Mouse (Mus musculus) erythroid progenitor cell, adult 5-6 weeks (primary cell): ENCODE results near the gene Nat9. TPM values are rescaled to one million over a fixed set of nuclear protein-coding genes. Genes with fewer than 3 reads are reported as not detected.

Experiments
- ATAC-seq: replicated peaks from 2 replicates; pipeline ENCODE4 v1.8.0; 2016; ENCODE audit warnings: moderate number of reproducible peaks, mild to moderate bottlenecking, moderate TSS enrichment, inconsistent platforms; ENCODE audit not compliant: poor library complexity, low FRiP score, severe bottlenecking
- total RNA-seq, 2 experiments: library from RNA; stranded (forward) in 1 of 2; stranded (reverse) in 1 of 2; fragments of 150-400 nt in 1 of 2; fragments of 186-747, 209-891 nt in 1 of 2; gene quantifications; 2 replicates each; pipeline versions ENCODE4 v1.2.3 to v1.2.4; 2015 to 2017; ENCODE audit warnings: low replicate concordance in 2 of 2

The Nat9 gene
- total RNA-seq, 2 experiments from 2014 or later: 2.3 to 9.2 TPM

DNA sequence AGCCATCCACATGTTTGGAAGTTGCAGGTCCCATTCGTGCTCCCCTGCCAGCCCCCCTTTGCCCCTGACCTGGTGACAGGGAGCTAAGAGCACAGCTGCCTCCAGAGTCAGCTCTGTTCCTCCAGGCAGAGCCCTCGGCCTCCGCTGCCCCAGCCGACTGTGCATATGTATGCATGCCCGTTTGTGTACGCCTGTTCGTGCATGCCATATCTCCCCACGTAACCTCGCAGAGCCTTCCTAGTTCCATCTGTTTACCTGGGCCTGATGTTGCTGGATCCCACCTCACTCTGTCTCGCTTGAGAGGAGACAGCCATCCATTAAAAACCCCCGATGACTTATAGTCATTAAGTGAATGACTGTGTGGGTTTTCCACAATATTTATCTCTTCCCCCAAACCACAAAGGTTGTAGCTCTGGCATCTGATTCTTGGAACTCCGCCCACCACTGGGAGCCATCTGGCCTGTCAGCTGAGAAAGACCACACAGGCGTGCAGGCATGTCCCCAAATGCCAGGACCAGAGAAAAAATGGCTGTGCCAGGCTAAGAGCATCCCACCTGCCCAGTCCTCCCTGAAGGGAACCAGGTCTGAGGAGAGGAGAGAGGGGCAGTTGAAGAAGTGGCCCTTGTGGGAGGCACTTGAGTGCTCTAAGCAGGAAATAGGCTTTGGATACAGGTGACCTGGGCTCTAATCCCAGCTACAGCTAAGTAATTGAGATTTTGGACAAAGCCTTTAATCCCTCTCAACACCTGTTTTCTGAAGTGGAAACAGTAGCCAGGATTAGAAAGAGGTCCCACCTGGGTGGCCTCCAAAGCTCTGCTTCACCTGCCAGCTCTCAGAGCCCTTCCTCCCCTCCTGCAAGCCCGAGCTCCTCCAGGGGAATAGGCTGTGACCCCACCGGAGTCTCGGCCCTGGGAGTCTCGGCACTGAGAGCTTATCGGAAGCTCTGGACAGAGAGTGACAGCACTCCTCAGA, 30.1 kb upstream of the Nat9 start:
- ATAC-seq: no peak

DNA sequence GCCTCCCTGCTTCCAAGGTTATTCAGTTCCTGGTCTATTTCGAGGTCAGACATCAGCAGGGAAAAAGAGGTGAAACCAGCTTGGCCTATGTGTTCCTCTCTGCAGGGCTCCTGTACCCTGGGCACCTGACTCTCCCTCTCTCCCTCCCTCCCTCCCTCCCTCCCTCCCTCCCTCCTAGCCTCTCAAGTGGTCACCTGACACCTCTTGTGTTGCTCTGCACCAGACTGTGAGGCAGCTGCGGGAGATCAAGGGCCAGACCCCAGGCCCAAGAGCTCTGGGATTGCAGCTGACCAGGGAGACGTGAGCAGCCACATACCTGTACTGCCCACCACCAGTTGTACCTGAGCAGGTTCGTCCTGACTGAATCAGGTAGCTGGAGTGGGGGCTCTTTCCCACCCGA, 27.5 kb upstream of the Nat9 start:
- ATAC-seq: no peak

DNA sequence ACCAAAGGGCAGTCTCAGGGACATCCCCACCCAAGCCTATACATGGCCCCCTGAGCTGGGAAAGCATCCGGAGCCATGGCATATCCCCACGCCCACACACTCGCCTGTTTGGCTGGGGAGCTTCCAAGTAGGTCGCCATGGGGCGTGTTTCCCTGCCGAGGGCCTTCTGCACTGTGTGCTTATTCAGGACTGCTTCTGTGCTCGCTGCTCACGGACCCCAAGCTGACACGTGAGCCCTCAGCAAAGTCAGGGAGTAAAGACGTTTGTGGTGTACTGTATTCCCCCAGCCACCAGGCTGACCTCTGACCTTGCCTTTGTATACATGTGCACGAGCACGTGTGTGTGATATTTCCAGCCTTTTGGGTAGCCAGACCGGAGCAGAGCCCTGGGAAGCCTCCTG, 24.5 kb upstream of the Nat9 start:
- no peak for ATAC-seq

DNA sequence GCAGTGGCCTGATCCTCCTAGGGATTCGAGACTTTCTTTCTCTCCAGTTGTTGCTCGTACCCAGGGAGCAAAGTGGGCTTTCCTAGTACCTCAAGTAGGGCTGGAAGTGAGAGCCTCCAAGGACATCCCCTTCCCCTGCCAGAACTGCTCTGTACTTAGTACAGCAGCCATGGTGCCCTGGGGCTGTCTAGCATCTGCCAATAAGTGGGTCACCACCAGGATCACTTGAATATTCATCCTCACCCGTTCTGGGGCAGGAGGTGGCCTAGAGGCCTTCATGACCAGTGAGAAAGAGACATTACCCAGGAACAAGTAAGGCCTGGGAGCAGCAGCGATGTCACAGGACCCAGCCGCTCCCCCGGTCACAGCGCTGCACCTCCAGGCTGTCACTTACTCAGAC, 22.3 kb upstream of the Nat9 start:
- no peak for ATAC-seq

GRCm38 (mm10) chr11:115208776-115209732, 21.4 kb upstream of the Nat9 start:
- no peak for ATAC-seq

GRCm38 (mm10) chr11:115208126-115208525, 20.5 kb upstream of the Nat9 start:
- no peak for ATAC-seq

GRCm38 (mm10) chr11:115202756-115203155, 15.1 kb upstream of the Nat9 start:
- ATAC-seq: no peak

DNA sequence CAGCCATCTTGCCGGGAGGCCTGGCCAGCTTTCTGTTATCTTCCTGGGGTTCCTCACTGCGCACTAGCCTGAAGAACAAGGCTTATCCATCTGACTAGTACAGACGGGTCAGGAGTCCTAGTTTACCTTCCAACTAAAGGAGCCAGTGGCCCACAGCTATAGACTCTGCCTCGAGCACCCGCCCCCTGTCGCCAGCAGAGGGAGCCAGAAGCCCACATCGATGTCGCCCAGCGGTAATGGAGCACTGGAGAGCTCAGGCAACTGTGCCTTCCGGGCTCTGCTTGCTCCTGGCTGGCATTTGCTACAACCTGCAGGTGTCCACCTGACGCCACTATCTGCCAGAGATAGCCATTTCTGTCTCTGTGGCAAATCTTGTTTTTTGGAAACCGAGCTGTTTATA, 14.7 kb upstream of the Nat9 start:
- peak; percentile 57; the same call in 1 of the 2 replicates for ATAC-seq

GRCm38 (mm10) chr11:115200520-115200919, 12.9 kb upstream of the Nat9 start:
- ATAC-seq: no peak

GRCm38 (mm10) chr11:115198932-115199384, 11.3 kb upstream of the Nat9 start:
- ATAC-seq: no peak

GRCm38 (mm10) chr11:115197558-115197957, 9.9 kb upstream of the Nat9 start:
- ATAC-seq: no peak

DNA sequence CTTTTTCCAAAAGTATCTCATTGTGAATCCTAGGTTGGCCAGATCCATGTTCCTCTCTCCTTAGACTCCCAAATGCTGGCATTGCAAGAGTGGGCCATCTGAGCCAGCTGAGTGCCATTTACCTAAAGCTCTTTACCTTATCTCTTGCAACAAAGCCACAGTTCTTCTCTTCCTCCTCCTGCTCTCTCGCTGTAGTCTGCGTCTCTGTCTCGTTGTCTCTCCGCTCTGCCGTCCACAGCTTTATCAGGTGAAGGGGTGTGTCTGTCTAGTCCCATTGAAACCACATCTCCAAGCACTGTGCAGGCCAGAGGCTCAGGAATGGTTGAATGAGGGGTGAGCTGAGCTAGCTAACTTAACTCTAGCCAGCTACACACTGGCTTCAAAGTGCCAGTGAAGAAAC, 8.3 kb upstream of the Nat9 start:
- no peak for ATAC-seq

DNA sequence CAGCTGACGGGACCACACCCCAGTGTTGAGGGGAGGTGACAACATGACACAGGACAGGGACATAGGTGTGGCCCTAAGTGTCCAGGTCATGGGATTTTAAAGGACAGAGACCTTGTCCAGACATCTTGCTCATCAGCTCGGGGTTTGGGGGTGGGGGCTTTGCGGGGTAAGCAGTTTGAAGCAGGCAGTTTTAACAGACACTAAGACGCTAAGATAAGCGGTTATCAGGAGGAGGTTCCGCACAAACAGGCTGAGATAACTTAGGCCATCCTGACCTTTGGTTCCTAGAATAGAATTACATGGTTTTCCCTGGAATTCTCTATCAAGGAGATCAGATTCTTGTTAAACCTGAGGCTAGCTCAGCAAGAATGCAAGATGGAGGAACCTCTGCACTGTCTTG, 7.0 kb upstream of the Nat9 start:
- ATAC-seq: no peak

GRCm38 (mm10) chr11:115192180-115192579, 4.5 kb upstream of the Nat9 start:
- ATAC-seq: no peak

- ATAC-seq: no peak
Observed at GRCm38 (mm10) chr11:115189304-115189703, 1.6 kb upstream of the Nat9 start.

DNA sequence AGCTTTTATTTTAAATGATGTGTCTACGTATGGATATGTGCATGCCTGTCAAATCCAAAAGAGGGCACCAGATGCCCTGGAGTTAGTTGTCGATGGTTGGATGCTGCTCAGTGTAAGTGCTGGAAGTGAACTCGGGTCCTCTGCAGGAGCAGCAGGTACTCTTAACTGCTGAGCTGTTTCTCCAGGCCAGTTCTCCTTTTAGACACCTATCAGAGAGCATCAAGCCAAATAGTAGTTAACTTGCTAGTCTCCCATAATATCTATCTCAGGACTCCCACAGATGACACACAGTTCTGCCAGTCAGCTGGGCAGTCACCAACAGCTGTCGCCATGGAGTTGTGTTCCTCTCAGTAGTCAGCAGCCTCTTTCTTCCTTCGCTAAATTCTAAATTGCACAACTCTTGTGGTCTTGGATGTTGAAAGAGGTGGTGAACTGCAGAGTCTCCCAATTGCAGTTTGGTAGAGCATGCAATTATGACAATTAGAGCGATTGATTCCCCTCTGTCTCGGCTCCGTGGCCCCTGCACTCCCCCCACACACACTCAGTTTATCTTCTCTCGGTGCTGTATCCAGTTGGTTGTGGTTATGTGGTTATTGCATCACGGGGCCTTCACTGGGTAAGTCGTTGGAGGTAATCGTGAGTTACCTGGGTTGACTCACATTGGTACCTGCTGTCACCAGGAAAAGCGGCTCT, 1.0 kb upstream of the Nat9 start:
- ATAC-seq: no peak

- ATAC-seq: peak; percentile 91
Observed at GRCm38 (mm10) chr11:115187224-115187639, 427 bp downstream of the Nat9 start, which contains the start of gene Tmem104. TSS of gene Tmem104 (plus strand) at chr11:115187487.

DNA sequence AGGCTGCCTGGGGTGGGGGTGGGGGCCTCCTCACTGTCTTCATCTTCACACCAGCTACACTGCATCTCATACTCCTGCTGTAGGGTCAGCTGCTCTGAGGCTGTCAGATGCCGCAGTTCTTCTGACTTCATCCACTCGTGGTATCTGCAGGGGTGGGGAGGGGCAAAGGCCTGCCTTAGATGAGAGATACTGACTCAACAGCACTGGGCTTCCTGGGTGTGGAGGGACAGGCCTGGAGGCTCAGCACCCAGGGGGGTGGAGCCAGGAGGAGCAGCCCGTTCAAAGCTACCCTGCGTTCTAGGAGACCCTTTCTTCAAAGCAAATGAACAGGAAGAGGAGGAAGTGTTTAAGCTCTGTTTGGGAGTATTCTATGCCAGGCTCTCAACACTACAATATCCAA, 2.7 kb downstream of the Nat9 start:
- no peak for ATAC-seq

GRCm38 (mm10) chr11:115181913-115182638, 5.6 kb downstream of the Nat9 start:
- ATAC-seq: peak; percentile 40; the same call in 1 of the 2 replicates
